Comparison of ENCODE assay signal across 8 mouse cellular contexts in genomic region chr2:154657486-154658237, GRCm38 (mm10). TPM values are rescaled to one million over a fixed set of nuclear protein-coding genes. Genes with fewer than 3 reads are reported as not detected.
A peak's percentile ranks its signal among the peaks of the same experiment; 100 is the strongest.
DNase-seq lines count a peak whose midpoint lies in the region; ATAC-seq and TF ChIP-seq lines count a peak whose summit lies in the region.

No protein-coding gene starts in this region.

- ATAC-seq in hindbrain, embryonic 14.5 days (ENCODE audit: low FRiP score): 0 out of 2 replicates have a peak, but pooled peaks have one; percentile 6
- ATAC-seq in liver, embryonic 13.5 days (ENCODE audit: low read depth): no peak

- WGBS in forebrain, embryonic 10.5 days: 24% methylated on average over 12 of the region's 12 CpGs
- 17% methylated on average over 12 of the region's 12 CpGs for WGBS in hindbrain, embryonic 14.5 days
- 1% methylated on average over 12 of the region's 12 CpGs for WGBS in liver, embryonic 13.5 days (ENCODE audit: insufficient replicate concordance)

- no peak for TF ChIP-seq EP300 in MEL (IDR thresholded peaks at IDR 0.05; ENCODE audit: low read depth in 1 of 2, low read length in 2 of 2)

- H3K79me2 ChIP-seq in MEL (ENCODE audit: control insufficient read depth, insufficient read depth, low read length, poor library complexity) (peaks cover 39% of the 10 kb centered on the region), myocyte (ENCODE audit: control insufficient read depth, insufficient read depth) (peaks cover 56% of the 10 kb centered on the region)

- H3K9me3 ChIP-seq in MEL (replicated peaks; ENCODE audit: insufficient read depth, low read length): no peaks in the 10 kb centered on the region
- H3K9me3 ChIP-seq in forebrain, embryonic 10.5 days: no peaks in the 10 kb centered on the region
- no peaks in the 10 kb centered on the region for H3K9me3 ChIP-seq in hindbrain, embryonic 14.5 days (ENCODE audit: control insufficient read depth, low read length)
- H3K9me3 ChIP-seq in liver, embryonic 13.5 days (replicated peaks): no peaks in the 10 kb centered on the region

- TF ChIP-seq POLR2A in MEL (IDR thresholded peaks at IDR 0.05; ENCODE audit: control insufficient read depth in 1 of 2, insufficient read depth in 1 of 2, low read depth in 1 of 2, low read length in 2 of 2, poor library complexity in 1 of 2): peak in 1 of 2 experiments; percentile 68; a peak in 2 of 4 replicates
- peak; percentile 31 for TF ChIP-seq POLR2A in myocyte (IDR thresholded peaks at IDR 0.05; ENCODE audit: insufficient read length, low read depth)

- TF ChIP-seq RAD21 in MEL (IDR thresholded peaks at IDR 0.05; ENCODE audit: low read depth, low read length): no peak

- peaks cover 8 to 20% of the 10 kb centered on the region in 2 experiments for H3K4me1 ChIP-seq in MEL (ENCODE audit: control insufficient read depth in 1 of 2, insufficient read depth in 2 of 2, low read length in 2 of 2)
- peaks cover 27% of the 10 kb centered on the region for H3K4me1 ChIP-seq in forebrain, embryonic 10.5 days
- peaks cover 25% of the 10 kb centered on the region for H3K4me1 ChIP-seq in hindbrain, embryonic 14.5 days (replicated peaks; ENCODE audit: control insufficient read depth, insufficient read depth, low read length)
- peaks cover 52% of the 10 kb centered on the region for H3K4me1 ChIP-seq in liver, embryonic 13.5 days (replicated peaks)

- H3ac ChIP-seq in myocyte (ENCODE audit: control insufficient read depth, insufficient read length): peak overlapping the region; percentile 74

- H3K36me3 ChIP-seq in MEL (ENCODE audit: control insufficient read depth in 1 of 2, insufficient read depth in 2 of 2, low read length in 2 of 2) (peaks cover 2 to 14% of the 10 kb centered on the region in 2 experiments; a peak in 2 of 4 replicates), myocyte (ENCODE audit: control insufficient read depth, insufficient read depth) (peaks cover 8% of the 10 kb centered on the region)
- peaks cover 32% of the 10 kb centered on the region for H3K36me3 ChIP-seq in forebrain, embryonic 10.5 days (replicated peaks)
- H3K36me3 ChIP-seq in hindbrain, embryonic 14.5 days (replicated peaks; ENCODE audit: control insufficient read depth, insufficient read depth): peaks cover 18% of the 10 kb centered on the region; the same call in 1 of the 2 replicates
- peaks cover 16% of the 10 kb centered on the region for H3K36me3 ChIP-seq in liver, embryonic 13.5 days

- DNase-seq in A20 (ENCODE audit: low read depth, low spot score) (peak; percentile 65), MEL (ENCODE audit: low read depth, low spot score) (peak; percentile 88)
- DNase-seq in forebrain, embryonic 10.5 days (ENCODE audit: extremely low spot score, low spot score): peak; percentile 30
- no peak for DNase-seq in hindbrain, embryonic 14.5 days (ENCODE audit: low spot score)
- peak; percentile 42 for DNase-seq in liver, embryonic 13.5 days
- no peak for DNase-seq in layer of hippocampus, adult 18-20 months (ENCODE audit: low spot score in 2 of 2)
- DNase-seq in left cerebral cortex, adult 9 months (ENCODE audit: low spot score in 2 of 2): no peak

- TF ChIP-seq CTCF in MEL (IDR thresholded peaks at IDR 0.05 in 2 of 3, conservative IDR thresholded peaks at IDR 0.05 in 1 of 3; ENCODE audit: control insufficient read depth in 1 of 3, insufficient read depth in 1 of 3, low read depth in 2 of 3, low read length in 3 of 3, poor library complexity in 1 of 3, severe bottlenecking in 1 of 3): no peak

- H3K9ac ChIP-seq in MEL (ENCODE audit: control insufficient read depth, low read depth, low read length, poor library complexity, severe bottlenecking): peak overlapping the region; percentile 97
- peak overlapping the region; percentile 92 for H3K9ac ChIP-seq in hindbrain, embryonic 14.5 days
- peak overlapping the region; percentile 96 for H3K9ac ChIP-seq in liver, embryonic 13.5 days

- H3K4me3 ChIP-seq in MEL (ENCODE audit: control insufficient read depth in 1 of 2, insufficient read depth in 1 of 2, low read depth in 2 of 2, low read length in 2 of 2) (peak overlapping the region; percentile 96 to 98), myocyte (peak overlapping the region; percentile 97)
- H3K4me3 ChIP-seq in forebrain, embryonic 10.5 days: peak overlapping the region; percentile 76
- H3K4me3 ChIP-seq in hindbrain, embryonic 14.5 days (replicated peaks; ENCODE audit: low read length): peak overlapping the region; percentile 87
- peak overlapping the region; percentile 84 for H3K4me3 ChIP-seq in liver, embryonic 13.5 days (replicated peaks)

- H3K27me3 ChIP-seq in MEL (ENCODE audit: control insufficient read depth in 1 of 2, insufficient read depth in 2 of 2, low read length in 2 of 2) (no peaks in the 10 kb centered on the region), myocyte (ENCODE audit: control insufficient read depth, insufficient read depth, insufficient read length) (no peaks in the 10 kb centered on the region)
- H3K27me3 ChIP-seq in forebrain, embryonic 10.5 days (ENCODE audit: poor library complexity, severe bottlenecking): no peaks in the 10 kb centered on the region
- no peaks in the 10 kb centered on the region for H3K27me3 ChIP-seq in hindbrain, embryonic 14.5 days (ENCODE audit: control insufficient read depth, insufficient read depth, low read length)
- H3K27me3 ChIP-seq in liver, embryonic 13.5 days: no peaks in the 10 kb centered on the region

- H3K4me2 ChIP-seq in hindbrain, embryonic 14.5 days (replicated peaks): peak overlapping the region; percentile 95
- H3K4me2 ChIP-seq in liver, embryonic 13.5 days: peak overlapping the region; percentile 88
- H3K4me2 ChIP-seq in myocyte (ENCODE audit: low read depth): peak overlapping the region; percentile 93

- peak overlapping the region; percentile 78 for H3K27ac ChIP-seq in MEL (ENCODE audit: control insufficient read depth, low read depth, low read length)
- H3K27ac ChIP-seq in forebrain, embryonic 10.5 days: peak overlapping the region; percentile 92
- peak overlapping the region; percentile 76 for H3K27ac ChIP-seq in hindbrain, embryonic 14.5 days
- peak overlapping the region; percentile 91 for H3K27ac ChIP-seq in liver, embryonic 13.5 days

TF ChIP-seq in MEL, 35 proteins besides CTCF, POLR2A, EP300 and RAD21 (continues in another document):
- TF ChIP-seq ELF1 (IDR thresholded peaks at IDR 0.05; ENCODE audit: low read depth, low read length) (peak; percentile 82), SIN3A (IDR thresholded peaks at IDR 0.05; ENCODE audit: low read length) (peak; percentile 84), NELFE (IDR thresholded peaks at IDR 0.05; ENCODE audit: low read depth, low read length) (no peak; the same call in 1 of the 2 replicates), HCFC1 (IDR thresholded peaks at IDR 0.05; ENCODE audit: low read depth, low read length) (peak; percentile 72)

TF ChIP-seq in myocyte, 11 proteins besides CTCF, POLR2A, EP300 and RAD21 (continues in another document):
- no peak for TF ChIP-seq TCF3 (IDR thresholded peaks at IDR 0.05; ENCODE audit: insufficient read length, low read depth)
- no peak for TF ChIP-seq MYOD1 (IDR thresholded peaks at IDR 0.05; ENCODE audit: control insufficient read depth in 1 of 3, insufficient read length in 2 of 3, low read depth in 2 of 3)
- no peak for TF ChIP-seq SRF (IDR thresholded peaks at IDR 0.05; ENCODE audit: control insufficient read depth, insufficient read length, low read depth)
- no peak for TF ChIP-seq TCF12 (IDR thresholded peaks at IDR 0.05; ENCODE audit: insufficient read depth, poor library complexity, severe bottlenecking)
- no peak for TF ChIP-seq USF1 (IDR thresholded peaks at IDR 0.05; ENCODE audit: low read depth)

RNA-seq across cellular contexts. Expression of gene Chmp4b, which starts 6.2 kb away (rescaled TPM):
- 118 TPM in 2 replicates for total RNA-seq in MEL (2012; rRNA removed)
- polyA plus RNA-seq in MEL (2012; ENCODE audit: insufficient read depth in 1 of 2, insufficient read length in 2 of 2, low read depth in 1 of 2, low replicate concordance in 2 of 2, missing spikeins in 1 of 2): 100 to 1,000 TPM in 1 of 2 experiments, not detected in 1; 196 TPM
- polyA plus RNA-seq in forebrain, embryonic 10.5 days (2016; fragmentation: Nextera tagmentation; extraction: Ambion mirVana): 12.9 and 13.4 TPM in 2 replicates
- 23.2 and 23.4 TPM in 2 replicates for polyA plus RNA-seq in hindbrain, embryonic 14.5 days (2014; fragmentation: Nextera tagmentation; extraction: Ambion mirVana)
- 15.0 and 17.5 TPM in 2 replicates for polyA plus RNA-seq in liver, embryonic 13.5 days (2015; fragmentation: Nextera tagmentation; extraction: Ambion mirVana)
- polyA plus RNA-seq in myocyte (2012; fragmentation: generic; extraction: Trizol): 172 TPM
- 100 to 1,000 TPM; 222 to 223 TPM for total RNA-seq in layer of hippocampus, adult 18-20 months (2021)

RNA-seq across cellular contexts. Expression of gene 4930519P11Rik, which starts 44.4 kb away (rescaled TPM):
- total RNA-seq in MEL (2012; rRNA removed): not detected in 2 replicates
- polyA plus RNA-seq in MEL (2012; ENCODE audit: insufficient read depth in 1 of 2, insufficient read length in 2 of 2, low read depth in 1 of 2, low replicate concordance in 2 of 2, missing spikeins in 1 of 2) (under 1 TPM in 1 of 2 experiments, not detected in 1; 0.22 TPM), myocyte (2012; fragmentation: generic; extraction: Trizol) (0.47 TPM)
- 0.34 and 0.53 TPM in 2 replicates for polyA plus RNA-seq in forebrain, embryonic 10.5 days (2016; fragmentation: Nextera tagmentation; extraction: Ambion mirVana)
- polyA plus RNA-seq in hindbrain, embryonic 14.5 days (2014; fragmentation: Nextera tagmentation; extraction: Ambion mirVana): 0.47 and 0.59 TPM in 2 replicates
- not detected in 2 replicates for polyA plus RNA-seq in liver, embryonic 13.5 days (2015; fragmentation: Nextera tagmentation; extraction: Ambion mirVana)
- not detected for total RNA-seq in layer of hippocampus, adult 18-20 months (2021)

RNA-seq across cellular contexts. Expression of gene Zfp341, which starts 44.6 kb away (rescaled TPM):
- 2.0 TPM in 2 replicates for total RNA-seq in MEL (2012; rRNA removed)
- polyA plus RNA-seq in MEL (2012; ENCODE audit: insufficient read depth in 1 of 2, insufficient read length in 2 of 2, low read depth in 1 of 2, low replicate concordance in 2 of 2, missing spikeins in 1 of 2) (1 to 10 TPM in 1 of 2 experiments, not detected in 1; 6.3 TPM), myocyte (2012; fragmentation: generic; extraction: Trizol) (3.4 TPM)
- 0.93 and 1.2 TPM in 2 replicates for polyA plus RNA-seq in forebrain, embryonic 10.5 days (2016; fragmentation: Nextera tagmentation; extraction: Ambion mirVana)
- 2.0 and 2.4 TPM in 2 replicates for polyA plus RNA-seq in hindbrain, embryonic 14.5 days (2014; fragmentation: Nextera tagmentation; extraction: Ambion mirVana)
- polyA plus RNA-seq in liver, embryonic 13.5 days (2015; fragmentation: Nextera tagmentation; extraction: Ambion mirVana): 1.9 and 2.1 TPM in 2 replicates
- total RNA-seq in layer of hippocampus, adult 18-20 months (2021): 10 to 100 TPM in 1 of 2 experiments, 1 to 10 TPM in 1; 9.4 to 10.6 TPM

RNA-seq across cellular contexts. Expression of gene Pxmp4, which starts 54.2 kb away (rescaled TPM):
- total RNA-seq in MEL (2012; rRNA removed): 5.9 and 6.8 TPM in 2 replicates
- polyA plus RNA-seq in MEL (2012; ENCODE audit: insufficient read depth in 1 of 2, insufficient read length in 2 of 2, low read depth in 1 of 2, low replicate concordance in 2 of 2, missing spikeins in 1 of 2) (10 to 100 TPM in 1 of 2 experiments, not detected in 1; 12.2 TPM), myocyte (2012; fragmentation: generic; extraction: Trizol) (12.5 TPM)
- polyA plus RNA-seq in forebrain, embryonic 10.5 days (2016; fragmentation: Nextera tagmentation; extraction: Ambion mirVana): 9.3 and 12.4 TPM in 2 replicates
- 17.3 and 18.5 TPM in 2 replicates for polyA plus RNA-seq in hindbrain, embryonic 14.5 days (2014; fragmentation: Nextera tagmentation; extraction: Ambion mirVana)
- 26.8 and 28.9 TPM in 2 replicates for polyA plus RNA-seq in liver, embryonic 13.5 days (2015; fragmentation: Nextera tagmentation; extraction: Ambion mirVana)
- 10 to 100 TPM in 1 of 2 experiments, 1 to 10 TPM in 1; 10.0 to 10.8 TPM for total RNA-seq in layer of hippocampus, adult 18-20 months (2021)

Comparison
In these comparisons a context has a peak if more than half of its experiments do, and no peak if none do; other contexts are left out.
1. DNase-seq: peak in A20 (single experiment), MEL (single experiment), forebrain, embryonic 10.5 days (single experiment) and liver, embryonic 13.5 days (single experiment); none in hindbrain, embryonic 14.5 days (single experiment), layer of hippocampus, adult 18-20 months (0 of 2) and left cerebral cortex, adult 9 months (0 of 2).
2. Peak in every context shown above with its lines, with median percentiles within 50 percentile points of each other: H3K27ac ChIP-seq, H3K4me3 ChIP-seq, H3K9ac ChIP-seq and H3K4me2 ChIP-seq.